Mouse (Mus musculus) erythroblast, adult 5-6 weeks (primary cell): ENCODE results near the gene Hnrnpll. TPM values are rescaled to one million over a fixed set of nuclear protein-coding genes. Genes with fewer than 3 reads are reported as not detected.

ENCODE experiments used
- total RNA-seq, 2 experiments: library from RNA; stranded (forward) in 1 of 2; stranded (reverse) in 1 of 2; fragments of 150-400 nt in 1 of 2; fragments of 200-764, 138-1000 nt in 1 of 2; gene quantifications; 2 replicates each; pipeline versions ENCODE4 v1.2.3 to v1.2.4; 2015 to 2017; ENCODE audit warnings: low replicate concordance in 2 of 2

The Hnrnpll gene
- total RNA-seq, 2 experiments from 2014 or later = 24.6 to 37.1 TPM

Other genes starting within 250 kb of the Hnrnpll start
- gene Atl2, start 166.2 kb downstream of the Hnrnpll start, total RNA-seq (2015; ENCODE audit: low replicate concordance) = 16.7 and 30.1 TPM in 2 replicates
- 21.6 and 38.2 TPM in 2 replicates for gene Atl2, start 166.2 kb downstream of the Hnrnpll start, total RNA-seq (2017; ENCODE audit: low replicate concordance)
- 2.1 and 7.5 TPM in 2 replicates for gene Galm, start 65.1 kb upstream of the Hnrnpll start, total RNA-seq (2015; ENCODE audit: low replicate concordance)
- 0.84 and 1.7 TPM in 2 replicates for gene Galm, start 65.1 kb upstream of the Hnrnpll start, total RNA-seq (2017; ENCODE audit: low replicate concordance)
- 90.1 and 116 TPM in 2 replicates for gene Srsf7, start 145.0 kb upstream of the Hnrnpll start, total RNA-seq (2015; ENCODE audit: low replicate concordance)
- gene Srsf7, start 145.0 kb upstream of the Hnrnpll start, total RNA-seq (2017; ENCODE audit: low replicate concordance) = 89.8 and 90.9 TPM in 2 replicates
- gene Ttc39d, start 145.1 kb upstream of the Hnrnpll start, total RNA-seq (2015; ENCODE audit: low replicate concordance) = not detected in 2 replicates
- not detected in 2 replicates for gene Ttc39d, start 145.1 kb upstream of the Hnrnpll start, total RNA-seq (2017; ENCODE audit: low replicate concordance)
- 2.9 and 5.6 TPM in 2 replicates for gene Gemin6, start 162.1 kb upstream of the Hnrnpll start, total RNA-seq (2015; ENCODE audit: low replicate concordance)
- 1.8 and 12.3 TPM in 2 replicates for gene Gemin6, start 162.1 kb upstream of the Hnrnpll start, total RNA-seq (2017; ENCODE audit: low replicate concordance)
- gene Morn2, start 227.9 kb upstream of the Hnrnpll start, total RNA-seq (2015; ENCODE audit: low replicate concordance) = not detected in 2 replicates
- 3.3 TPM in 1 of 2 replicates, not detected in the other for gene Morn2, start 227.9 kb upstream of the Hnrnpll start, total RNA-seq (2017; ENCODE audit: low replicate concordance)
- 1.3 and 7.7 TPM in 2 replicates for gene Dhx57, start 228.1 kb upstream of the Hnrnpll start, total RNA-seq (2015; ENCODE audit: low replicate concordance)
- gene Dhx57, start 228.1 kb upstream of the Hnrnpll start, total RNA-seq (2017; ENCODE audit: low replicate concordance) = 2.0 and 2.4 TPM in 2 replicates
- gene Arhgef33, start 245.1 kb upstream of the Hnrnpll start, total RNA-seq (2015; ENCODE audit: low replicate concordance) = not detected in 2 replicates
- not detected in 2 replicates for gene Arhgef33, start 245.1 kb upstream of the Hnrnpll start, total RNA-seq (2017; ENCODE audit: low replicate concordance)